Mouse (Mus musculus): ENCODE measurements around the gene Gatad2b. TPM values are rescaled to one million over a fixed set of nuclear protein-coding genes. Genes with fewer than 3 reads are reported as not detected.

Gatad2b gene
- total and polyA plus RNA-seq, 2 experiments: 6.3 to 7.1 TPM

DNA sequence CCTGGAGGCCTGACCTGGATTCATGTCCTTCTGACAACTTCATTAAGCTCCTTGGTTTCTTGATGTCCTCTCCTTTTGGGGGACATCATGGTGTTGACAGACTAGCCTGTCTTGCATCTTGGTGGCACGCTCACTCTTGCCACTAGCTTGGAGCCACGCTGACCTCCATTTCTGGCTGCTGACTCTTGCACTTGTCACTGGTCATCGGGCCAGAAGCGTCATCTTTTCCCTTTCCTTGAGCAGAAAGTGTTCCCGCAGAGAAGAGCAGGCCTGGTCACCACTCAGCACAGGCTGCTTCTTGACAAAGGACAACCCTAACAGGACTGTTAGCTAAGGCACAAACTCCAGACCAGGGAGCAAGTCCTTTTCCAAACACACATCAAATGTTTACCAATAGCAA lies 113.4 kb downstream of the Gatad2b start:
- no peaks in the 10 kb centered on the region for H3K79me2 ChIP-seq (ENCODE audit: control insufficient read depth, insufficient read depth, low read length)
- no peak overlapping the region for H3K4me3 ChIP-seq (ENCODE audit: insufficient read depth, low read depth, low read length)
- 95% methylated on average over 5 of the region's 5 CpGs for WGBS
- H3K9ac ChIP-seq (ENCODE audit: low read depth, low read length): no peak overlapping the region
- DNase-seq (ENCODE audit: extremely low read depth, low read depth, low spot score): no peak
- TF ChIP-seq CTCF (IDR thresholded peaks at IDR 0.05; ENCODE audit: low read depth, low read length) (no peak), POLR2A (IDR thresholded peaks at IDR 0.05; ENCODE audit: extremely low read depth, insufficient read depth, low read length) (no peak)
- no peaks in the 10 kb centered on the region for H3K27me3 ChIP-seq (ENCODE audit: control insufficient read depth, insufficient read depth, low read length)
- no peak overlapping the region for H3K27ac ChIP-seq (replicated peaks; ENCODE audit: insufficient read depth, low read depth, low read length)
- peaks cover 72% of the 10 kb centered on the region for H3K36me3 ChIP-seq (ENCODE audit: control insufficient read depth, insufficient read depth, low read length)
- H3K4me1 ChIP-seq (ENCODE audit: control insufficient read depth, insufficient read depth, low read length): no peaks in the 10 kb centered on the region

DNA sequence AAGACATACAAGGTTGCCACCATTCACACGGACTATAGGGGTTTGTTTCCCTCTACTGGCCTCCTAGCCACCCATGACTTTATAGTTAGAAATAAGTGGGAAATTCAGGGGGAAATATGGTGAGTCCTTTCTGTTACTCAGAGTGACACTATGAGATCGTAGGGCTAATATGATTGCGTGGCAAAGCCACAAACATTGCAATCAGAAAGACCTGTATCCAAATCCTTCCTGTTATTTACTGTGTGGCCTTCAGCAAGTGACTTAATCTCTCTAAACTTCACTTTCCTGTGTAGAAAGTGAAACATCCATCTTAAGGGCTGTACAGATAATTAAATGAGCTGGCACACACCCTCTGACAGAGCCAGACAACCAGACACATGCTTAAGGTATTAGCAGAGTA lies 115.7 kb downstream of the Gatad2b start:
- TF ChIP-seq POLR2A (IDR thresholded peaks at IDR 0.05; ENCODE audit: extremely low read depth, insufficient read depth, low read length): no peak
- TF ChIP-seq CTCF (IDR thresholded peaks at IDR 0.05; ENCODE audit: low read depth, low read length): no peak
- no peaks in the 10 kb centered on the region for H3K27me3 ChIP-seq (ENCODE audit: control insufficient read depth, insufficient read depth, low read length)
- WGBS: 82% methylated on average over 3 of the region's 3 CpGs
- no peak overlapping the region for H3K9ac ChIP-seq (ENCODE audit: low read depth, low read length)
- no peaks in the 10 kb centered on the region for H3K79me2 ChIP-seq (ENCODE audit: control insufficient read depth, insufficient read depth, low read length)
- H3K27ac ChIP-seq (replicated peaks; ENCODE audit: insufficient read depth, low read depth, low read length): no peak overlapping the region
- no peak overlapping the region for H3K4me3 ChIP-seq (ENCODE audit: insufficient read depth, low read depth, low read length)
- no peaks in the 10 kb centered on the region for H3K4me1 ChIP-seq (ENCODE audit: control insufficient read depth, insufficient read depth, low read length)
- DNase-seq (ENCODE audit: extremely low read depth, low read depth, low spot score): no peak
- peaks cover 60% of the 10 kb centered on the region for H3K36me3 ChIP-seq (ENCODE audit: control insufficient read depth, insufficient read depth, low read length)

DNA sequence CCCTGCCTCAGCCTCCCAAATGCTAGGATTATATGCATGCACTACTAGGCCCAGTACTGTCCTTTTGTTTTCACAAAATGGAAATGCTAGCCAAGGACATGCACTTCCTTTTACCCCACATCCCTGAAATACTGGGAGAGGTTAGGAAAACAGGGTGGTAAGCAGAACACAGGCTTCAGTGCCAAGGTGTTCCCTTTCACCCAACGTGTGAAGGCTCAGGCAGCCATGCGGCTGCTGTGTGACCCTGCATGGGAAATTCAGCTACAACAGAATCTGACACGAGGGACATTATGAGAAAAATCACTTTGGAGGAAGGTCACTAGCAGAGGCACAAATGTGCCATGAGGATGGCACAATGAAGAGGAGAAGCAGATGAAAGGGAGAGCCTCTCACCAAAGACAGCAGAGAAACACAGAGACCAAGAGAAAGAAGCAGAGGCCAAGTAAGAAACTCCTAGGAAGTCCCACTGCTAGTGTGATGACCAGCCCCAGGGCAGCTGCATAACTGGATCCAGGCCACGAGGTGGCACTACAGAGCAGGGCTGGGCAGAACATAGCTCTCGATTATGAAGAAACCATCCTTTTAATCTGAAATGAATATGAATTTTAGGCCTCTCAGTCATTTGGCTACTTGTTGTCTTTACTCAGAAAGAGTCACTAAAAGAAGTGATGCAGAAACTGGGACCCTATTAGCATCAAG lies 119.5 kb downstream of the Gatad2b start:
- Histone ChIP-seq H3K36me3 (ENCODE audit: control insufficient read depth, insufficient read depth, low read length) (peaks cover 51% of the 10 kb centered on the region), H3K4me3 (ENCODE audit: insufficient read depth, low read depth, low read length) (no peak overlapping the region), H3K9ac (ENCODE audit: low read depth, low read length) (no peak overlapping the region), H3K79me2 (ENCODE audit: control insufficient read depth, insufficient read depth, low read length) (no peaks in the 10 kb centered on the region), H3K27ac (replicated peaks; ENCODE audit: insufficient read depth, low read depth, low read length) (no peak overlapping the region), H3K27me3 (ENCODE audit: control insufficient read depth, insufficient read depth, low read length) (no peaks in the 10 kb centered on the region), H3K4me1 (ENCODE audit: control insufficient read depth, insufficient read depth, low read length) (no peaks in the 10 kb centered on the region)
- peak; percentile 18 for DNase-seq (ENCODE audit: extremely low read depth, low read depth, low spot score)
- TF ChIP-seq CTCF (IDR thresholded peaks at IDR 0.05; ENCODE audit: low read depth, low read length) (peak; percentile 95), POLR2A (IDR thresholded peaks at IDR 0.05; ENCODE audit: extremely low read depth, insufficient read depth, low read length) (no peak)
- 42% methylated on average over 5 of the region's 5 CpGs for WGBS

DNA sequence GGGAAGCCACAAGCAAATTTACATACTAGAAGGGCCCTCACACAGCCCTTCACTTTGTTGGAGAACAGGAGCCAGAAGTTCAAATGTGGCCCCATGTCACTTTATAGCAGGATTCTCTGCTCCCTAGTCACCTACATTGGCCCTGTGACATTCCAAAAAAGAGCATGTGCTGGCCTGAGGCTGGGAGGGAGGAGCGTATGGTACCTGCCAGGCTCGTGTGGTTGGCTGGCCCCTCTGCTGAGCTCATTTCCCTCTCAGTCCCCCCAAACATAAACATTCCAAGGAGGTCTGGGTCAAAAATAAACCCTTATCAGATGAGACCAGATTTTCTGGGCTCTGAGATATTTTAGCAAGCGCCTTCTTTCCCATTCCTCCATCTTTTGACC lies 120.0 kb downstream of the Gatad2b start:
- H3K27me3 ChIP-seq (ENCODE audit: control insufficient read depth, insufficient read depth, low read length): no peaks in the 10 kb centered on the region
- 0 out of 2 replicates have a peak, but pooled peaks cover 3% of the 10 kb centered on the region for H3K4me1 ChIP-seq (ENCODE audit: control insufficient read depth, insufficient read depth, low read length)
- no peak for DNase-seq (ENCODE audit: extremely low read depth, low read depth, low spot score)
- no peak for TF ChIP-seq POLR2A (IDR thresholded peaks at IDR 0.05; ENCODE audit: extremely low read depth, insufficient read depth, low read length)
- no peak for TF ChIP-seq CTCF (IDR thresholded peaks at IDR 0.05; ENCODE audit: low read depth, low read length)
- H3K4me3 ChIP-seq (ENCODE audit: insufficient read depth, low read depth, low read length): no peak overlapping the region
- WGBS: 92% methylated on average over 3 of the region's 3 CpGs
- no peaks in the 10 kb centered on the region for H3K79me2 ChIP-seq (ENCODE audit: control insufficient read depth, insufficient read depth, low read length)
- H3K27ac ChIP-seq (replicated peaks; ENCODE audit: insufficient read depth, low read depth, low read length): no peak overlapping the region
- H3K9ac ChIP-seq (ENCODE audit: low read depth, low read length): no peak overlapping the region
- peaks cover 49% of the 10 kb centered on the region for H3K36me3 ChIP-seq (ENCODE audit: control insufficient read depth, insufficient read depth, low read length)

Other genes starting within 250 kb of the Gatad2b start
- gene 4933434E20Rik, start 241.5 kb upstream of the Gatad2b start, total RNA-seq (2014; rRNA removed): 64.7 and 67.9 TPM in 2 replicates
- 23.4 and 24.2 TPM in 2 replicates for gene 4933434E20Rik, start 241.5 kb upstream of the Gatad2b start, polyA plus RNA-seq (2012; rRNA removed)
- gene Ubap2l, start 240.6 kb upstream of the Gatad2b start, total RNA-seq (2014; rRNA removed): 32.6 and 36.5 TPM in 2 replicates
- 37.7 and 46.3 TPM in 2 replicates for gene Ubap2l, start 240.6 kb upstream of the Gatad2b start, polyA plus RNA-seq (2012; rRNA removed)
- 53.4 and 56.2 TPM in 2 replicates for gene Tpm3, start 220.5 kb upstream of the Gatad2b start, total RNA-seq (2014; rRNA removed)
- gene Tpm3, start 220.5 kb upstream of the Gatad2b start, polyA plus RNA-seq (2012; rRNA removed): 36.4 and 43.0 TPM in 2 replicates
- 0.07 and 0.09 TPM in 2 replicates for gene Nup210l, start 189.0 kb upstream of the Gatad2b start, total RNA-seq (2014; rRNA removed)
- 0.01 and 0.02 TPM in 2 replicates for gene Nup210l, start 189.0 kb upstream of the Gatad2b start, polyA plus RNA-seq (2012; rRNA removed)
- 904 and 942 TPM in 2 replicates for gene Rps27, start 79.5 kb upstream of the Gatad2b start, total RNA-seq (2014; rRNA removed)
- gene Rps27, start 79.5 kb upstream of the Gatad2b start, polyA plus RNA-seq (2012; rRNA removed): 220 and 226 TPM in 2 replicates
- 4.8 and 5.2 TPM in 2 replicates for gene Rab13, start 79.5 kb upstream of the Gatad2b start, total RNA-seq (2014; rRNA removed)
- gene Rab13, start 79.5 kb upstream of the Gatad2b start, polyA plus RNA-seq (2012; rRNA removed): 3.0 and 3.4 TPM in 2 replicates
- gene Jtb, start 61.6 kb upstream of the Gatad2b start, total RNA-seq (2014; rRNA removed): 44.9 and 57.5 TPM in 2 replicates
- 73.7 and 77.0 TPM in 2 replicates for gene Jtb, start 61.6 kb upstream of the Gatad2b start, polyA plus RNA-seq (2012; rRNA removed)
- gene Creb3l4, start 49.7 kb upstream of the Gatad2b start, total RNA-seq (2014; rRNA removed): 0.09 and 0.13 TPM in 2 replicates
- 0.12 and 0.16 TPM in 2 replicates for gene Creb3l4, start 49.7 kb upstream of the Gatad2b start, polyA plus RNA-seq (2012; rRNA removed)
- 59.3 and 64.3 TPM in 2 replicates for gene Slc39a1, start 45.0 kb upstream of the Gatad2b start, total RNA-seq (2014; rRNA removed)
- 67.7 and 68.0 TPM in 2 replicates for gene Slc39a1, start 45.0 kb upstream of the Gatad2b start, polyA plus RNA-seq (2012; rRNA removed)
- 6.8 and 10.8 TPM in 2 replicates for gene Crtc2, start 39.0 kb upstream of the Gatad2b start, total RNA-seq (2014; rRNA removed)
- gene Crtc2, start 39.0 kb upstream of the Gatad2b start, polyA plus RNA-seq (2012; rRNA removed): 33.8 and 34.4 TPM in 2 replicates
- gene Dennd4b, start 28.0 kb upstream of the Gatad2b start, total RNA-seq (2014; rRNA removed): 2.2 and 2.8 TPM in 2 replicates
- gene Dennd4b, start 28.0 kb upstream of the Gatad2b start, polyA plus RNA-seq (2012; rRNA removed): 4.7 and 9.2 TPM in 2 replicates
- 0.37 and 1.1 TPM in 2 replicates for gene Slc27a3, start 96.8 kb downstream of the Gatad2b start, total RNA-seq (2014; rRNA removed)
- gene Slc27a3, start 96.8 kb downstream of the Gatad2b start, polyA plus RNA-seq (2012; rRNA removed): 1.00 and 2.3 TPM in 2 replicates
- 8.9 and 11.3 TPM in 2 replicates for gene Ints3, start 140.4 kb downstream of the Gatad2b start, total RNA-seq (2014; rRNA removed)
- gene Ints3, start 140.4 kb downstream of the Gatad2b start, polyA plus RNA-seq (2012; rRNA removed): 11.4 and 12.4 TPM in 2 replicates
- gene Npr1, start 172.7 kb downstream of the Gatad2b start, total RNA-seq (2014; rRNA removed): 5.6 and 8.3 TPM in 2 replicates
- gene Npr1, start 172.7 kb downstream of the Gatad2b start, polyA plus RNA-seq (2012; rRNA removed): 10.2 and 13.2 TPM in 2 replicates
- 13.2 and 16.0 TPM in 2 replicates for gene Ilf2, start 182.9 kb downstream of the Gatad2b start, total RNA-seq (2014; rRNA removed)
- gene Ilf2, start 182.9 kb downstream of the Gatad2b start, polyA plus RNA-seq (2012; rRNA removed): 6.5 and 6.9 TPM in 2 replicates
- 12.8 and 18.5 TPM in 2 replicates for gene Snapin, start 197.9 kb downstream of the Gatad2b start, total RNA-seq (2014; rRNA removed)
- 10.4 and 10.6 TPM in 2 replicates for gene Snapin, start 197.9 kb downstream of the Gatad2b start, polyA plus RNA-seq (2012; rRNA removed)
- gene Chtop, start 216.3 kb downstream of the Gatad2b start, total RNA-seq (2014; rRNA removed): 30.9 and 31.0 TPM in 2 replicates
- 23.5 and 24.9 TPM in 2 replicates for gene Chtop, start 216.3 kb downstream of the Gatad2b start, polyA plus RNA-seq (2012; rRNA removed)
- 115 and 123 TPM in 2 replicates for gene S100a1, start 221.2 kb downstream of the Gatad2b start, total RNA-seq (2014; rRNA removed)
- gene S100a1, start 221.2 kb downstream of the Gatad2b start, polyA plus RNA-seq (2012; rRNA removed): 241 and 335 TPM in 2 replicates
- gene S100a13, start 221.3 kb downstream of the Gatad2b start, total RNA-seq (2014; rRNA removed): 70.7 and 81.7 TPM in 2 replicates
- gene S100a13, start 221.3 kb downstream of the Gatad2b start, polyA plus RNA-seq (2012; rRNA removed): 40.2 and 40.5 TPM in 2 replicates
- gene S100a14, start 233.7 kb downstream of the Gatad2b start, total RNA-seq (2014; rRNA removed): not detected in 2 replicates
- gene S100a14, start 233.7 kb downstream of the Gatad2b start, polyA plus RNA-seq (2012; rRNA removed): not detected in 2 replicates
- gene S100a16, start 244.1 kb downstream of the Gatad2b start, total RNA-seq (2014; rRNA removed): 38.0 and 40.7 TPM in 2 replicates
- gene S100a16, start 244.1 kb downstream of the Gatad2b start, polyA plus RNA-seq (2012; rRNA removed): 40.1 and 55.0 TPM in 2 replicates